Mouse (Mus musculus) erythroblast, embryonic 14.5 days (primary cell): ENCODE measurements around the gene Paqr8. TPM values are rescaled to one million over a fixed set of nuclear protein-coding genes. Genes with fewer than 3 reads are reported as not detected.

Experiments
- H3K27me3 ChIP-seq: 2 replicates; pipeline ENCODE4 v1.6.1; 2012; ENCODE audit warnings: inconsistent platforms; ENCODE audit not compliant: control insufficient read depth
- H3K36me3 ChIP-seq: 2 replicates; pipeline ENCODE4 v1.6.1; 2012; ENCODE audit warnings: mild to moderate bottlenecking, inconsistent platforms; ENCODE audit not compliant: control insufficient read depth
- H3K4me1 ChIP-seq: 2 replicates; pipeline ENCODE4 v1.6.1; 2012; ENCODE audit warnings: inconsistent platforms; ENCODE audit not compliant: control insufficient read depth
- H3K4me3 ChIP-seq: replicated peaks from 2 replicates; pipeline ENCODE3; 2012; ENCODE audit warnings: moderate library complexity, mild to moderate bottlenecking, inconsistent platforms
- H3K9me3 ChIP-seq: 2 replicates; pipeline ENCODE4 v1.6.1; 2012; ENCODE audit warnings: low read length, inconsistent platforms, mixed read lengths; ENCODE audit not compliant: control insufficient read depth
- GATA1 ChIP-seq: IDR thresholded peaks from 2 replicates; pipeline ENCODE4 v1.6.1; 2012; ENCODE audit warnings: low read length, inconsistent platforms, mixed read lengths
- TAL1 ChIP-seq: IDR thresholded peaks from 3 replicates; pipeline ENCODE4 v1.6.1; 2012; ENCODE audit warnings: low read length, inconsistent platforms, mixed read lengths
- polyA plus RNA-seq: library from polyadenylated mRNA; stranded (reverse); fragments of >175 nt; gene quantifications from 2 replicates; pipeline ENCODE4 v1.2.3, GENCODE M21; 2012

Gene Paqr8
- polyA plus RNA-seq, 1 experiment, result 0.01 TPM

DNA sequence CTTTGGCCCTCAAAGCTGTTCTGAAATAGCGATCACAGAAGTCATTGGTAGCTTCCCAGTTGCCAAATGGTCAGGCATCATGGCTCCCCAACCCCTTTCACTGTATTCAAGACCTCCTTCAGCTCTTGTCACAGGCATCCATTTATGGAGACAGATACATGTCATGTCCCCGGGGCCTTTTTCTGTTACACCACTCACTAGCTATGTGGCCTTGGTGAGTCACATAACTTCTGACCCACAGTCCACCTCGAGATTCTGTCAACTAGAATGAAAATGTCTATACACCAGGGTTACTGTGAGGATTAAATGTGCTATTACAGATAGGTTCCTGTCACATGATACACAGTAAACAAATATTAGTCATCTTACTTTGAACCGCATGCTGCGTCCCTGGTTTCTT is 17.9 kb upstream of the Paqr8 start:
- H3K36me3 ChIP-seq, result no peaks in the 10 kb centered on the region
- H3K4me1 ChIP-seq, result no peaks in the 10 kb centered on the region
- H3K9me3 ChIP-seq, result no peaks in the 10 kb centered on the region
- no peaks in the 10 kb centered on the region for H3K27me3 ChIP-seq
- H3K4me3 ChIP-seq, result no peak overlapping the region
- TF ChIP-seq TAL1 (no peak), GATA1 (no peak)

DNA sequence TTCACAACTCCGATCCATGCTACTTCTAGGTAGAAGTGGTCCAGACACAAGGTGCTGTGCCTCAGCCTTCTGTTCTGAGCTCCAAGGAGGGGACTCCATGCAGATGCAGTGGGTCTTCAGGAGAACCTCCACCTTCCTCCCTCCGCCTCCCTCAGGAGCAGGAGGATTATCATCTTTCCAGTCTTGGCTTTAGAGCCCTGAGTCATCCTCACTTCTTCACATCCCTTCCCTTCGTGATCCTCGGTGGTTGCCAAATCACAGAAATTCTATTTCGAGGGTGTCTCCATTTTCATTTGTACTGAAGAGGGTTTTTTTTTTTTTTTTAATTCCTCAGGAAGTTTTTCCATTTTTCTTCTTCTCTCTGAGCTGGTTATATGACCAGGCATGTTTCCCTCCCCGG is 16.3 kb upstream of the Paqr8 start:
- H3K4me1 ChIP-seq, result no peaks in the 10 kb centered on the region
- no peak for TF ChIP-seq GATA1
- TF ChIP-seq TAL1, result no peak
- no peaks in the 10 kb centered on the region for H3K9me3 ChIP-seq
- no peaks in the 10 kb centered on the region for H3K36me3 ChIP-seq
- H3K4me3 ChIP-seq, result no peak overlapping the region
- H3K27me3 ChIP-seq, result no peaks in the 10 kb centered on the region

DNA sequence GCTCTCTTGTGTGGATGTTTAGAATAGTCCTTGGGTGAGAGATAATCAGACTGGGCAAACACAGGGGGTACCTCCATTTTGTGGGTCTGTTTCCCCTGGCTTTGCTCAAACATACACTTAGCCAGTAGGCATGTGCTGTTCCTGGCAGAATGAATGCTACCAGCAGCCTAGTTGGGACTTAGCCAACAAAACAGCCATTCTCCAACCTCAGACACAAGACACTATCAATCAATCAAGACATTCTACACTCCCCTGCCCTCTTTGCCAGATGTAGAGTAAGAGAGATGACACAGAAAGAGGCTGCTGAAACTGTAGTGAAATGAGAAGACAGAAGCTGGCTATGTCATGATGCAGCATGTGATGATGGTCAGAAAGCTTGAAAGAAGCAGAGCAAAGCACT is 13.1 kb upstream of the Paqr8 start:
- Histone ChIP-seq H3K36me3 (no peaks in the 10 kb centered on the region), H3K27me3 (no peaks in the 10 kb centered on the region), H3K9me3 (no peaks in the 10 kb centered on the region), H3K4me3 (no peak overlapping the region), H3K4me1 (no peaks in the 10 kb centered on the region)
- no peak for TF ChIP-seq TAL1
- TF ChIP-seq GATA1, result no peak

DNA sequence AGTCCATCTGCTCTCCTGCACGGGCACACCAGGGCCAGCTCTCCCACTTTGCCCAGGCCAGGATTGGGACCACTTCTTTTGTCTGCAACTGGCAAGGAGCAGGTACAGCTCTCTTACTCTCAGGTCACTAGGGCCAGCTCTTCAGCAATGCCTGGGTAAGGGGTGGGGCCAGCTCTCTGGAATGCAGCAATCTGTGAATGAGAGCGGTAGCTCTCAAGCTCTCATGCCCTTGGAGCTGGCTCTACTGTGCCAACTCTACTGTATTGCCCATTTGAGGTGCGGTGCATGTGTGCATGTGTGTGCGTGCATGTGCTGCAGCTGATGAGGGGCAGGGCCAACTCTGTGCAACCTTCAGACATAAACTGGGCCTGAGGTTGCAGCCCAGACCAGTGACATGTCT is 11.0 kb upstream of the Paqr8 start:
- Histone ChIP-seq H3K36me3 (no peaks in the 10 kb centered on the region), H3K27me3 (no peaks in the 10 kb centered on the region), H3K4me3 (no peak overlapping the region), H3K9me3 (no peaks in the 10 kb centered on the region), H3K4me1 (no peaks in the 10 kb centered on the region)
- TF ChIP-seq TAL1, result no peak
- no peak for TF ChIP-seq GATA1

DNA sequence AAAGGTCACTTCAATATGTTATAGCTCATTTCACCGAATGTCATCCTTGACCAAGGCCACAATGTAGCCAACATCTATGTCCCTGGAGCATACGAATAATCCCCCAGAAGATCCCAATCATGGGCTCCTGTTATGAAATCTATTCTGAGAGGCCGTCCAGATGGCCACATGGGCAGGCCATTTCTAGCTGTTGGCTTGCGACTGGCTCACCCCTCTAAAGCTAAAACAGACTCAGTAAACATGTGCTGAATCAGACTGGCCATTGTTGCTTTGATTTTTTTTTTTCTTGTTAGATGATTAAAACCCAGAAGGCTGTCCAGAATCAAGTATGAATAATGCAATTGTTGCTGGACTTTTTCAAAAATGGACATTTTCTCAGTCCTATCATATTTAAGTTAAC is 7.3 kb upstream of the Paqr8 start:
- Histone ChIP-seq H3K27me3 (no peaks in the 10 kb centered on the region), H3K36me3 (no peaks in the 10 kb centered on the region), H3K4me3 (no peak overlapping the region), H3K9me3 (no peaks in the 10 kb centered on the region), H3K4me1 (no peaks in the 10 kb centered on the region)
- TF ChIP-seq GATA1 (no peak), TAL1 (no peak)

DNA sequence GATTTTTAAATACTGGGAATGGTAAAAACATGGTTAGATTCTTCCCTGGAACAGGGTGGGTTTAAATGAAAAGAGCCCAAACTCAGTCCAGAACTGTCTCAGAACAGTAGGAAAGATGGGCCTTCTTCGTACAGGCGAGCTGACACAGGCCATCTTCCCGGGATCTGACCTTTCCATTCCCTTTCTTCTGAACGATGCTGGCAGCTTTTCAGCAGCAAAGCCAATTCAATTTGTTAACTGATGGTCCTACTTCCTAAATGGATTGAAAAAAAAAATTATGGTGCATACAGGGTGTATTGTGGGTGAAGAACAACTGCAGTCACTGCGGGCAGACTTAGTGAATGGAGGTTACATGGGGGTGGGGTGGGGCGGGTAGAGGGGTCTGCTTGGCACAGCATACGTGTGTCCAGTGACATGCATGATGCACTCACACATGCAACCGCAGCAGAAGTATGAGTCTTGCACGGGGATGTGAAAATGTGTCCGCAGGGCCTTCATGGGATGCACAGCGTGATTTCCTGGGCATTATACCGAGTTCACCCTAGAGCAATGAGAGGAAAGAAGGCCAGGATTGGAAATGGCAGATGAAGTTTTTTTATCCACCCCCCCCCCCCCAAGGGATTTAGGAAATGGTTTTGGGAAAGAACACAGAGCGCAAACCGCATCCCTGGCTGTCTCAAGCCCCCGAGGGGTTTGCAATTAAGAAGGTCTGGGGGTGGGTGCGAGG is 566 bp upstream of the Paqr8 start:
- TF ChIP-seq TAL1, result no peak
- TF ChIP-seq GATA1, result no peak
- Histone ChIP-seq H3K9me3 (no peaks in the 10 kb centered on the region), H3K36me3 (no peaks in the 10 kb centered on the region), H3K4me3 (peak overlapping the region; percentile 53), H3K4me1 (peaks cover 8% of the 10 kb centered on the region), H3K27me3 (peaks cover 32% of the 10 kb centered on the region)

DNA sequence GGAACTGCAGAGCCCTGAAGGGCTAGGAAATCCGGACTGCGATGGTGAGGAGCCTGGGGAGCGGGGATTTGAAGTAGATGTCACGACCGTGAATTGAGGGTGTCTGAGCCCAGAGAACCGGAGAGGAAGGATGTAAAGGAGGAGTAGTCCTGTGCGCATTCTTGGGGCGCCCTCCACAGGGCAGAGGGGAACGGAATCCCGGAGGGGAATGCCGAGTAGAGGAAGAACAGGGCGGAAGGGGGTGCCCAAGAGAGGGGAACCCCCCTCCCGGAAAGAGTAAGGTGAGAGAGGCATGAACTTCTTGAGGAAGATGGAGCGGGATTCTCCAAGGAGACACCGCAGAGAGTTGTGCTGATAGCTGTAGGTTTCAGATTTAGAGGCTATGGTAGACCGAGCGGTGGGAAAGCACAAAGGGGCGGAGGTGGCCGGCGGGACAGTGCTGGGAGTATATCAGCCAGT is 564 bp downstream of the Paqr8 start:
- peaks cover 8% of the 10 kb centered on the region for H3K4me1 ChIP-seq
- peak overlapping the region; percentile 53 for H3K4me3 ChIP-seq
- TF ChIP-seq TAL1 (no peak), GATA1 (no peak)
- peaks cover 32% of the 10 kb centered on the region for H3K27me3 ChIP-seq
- H3K9me3 ChIP-seq, result no peaks in the 10 kb centered on the region
- no peaks in the 10 kb centered on the region for H3K36me3 ChIP-seq

DNA sequence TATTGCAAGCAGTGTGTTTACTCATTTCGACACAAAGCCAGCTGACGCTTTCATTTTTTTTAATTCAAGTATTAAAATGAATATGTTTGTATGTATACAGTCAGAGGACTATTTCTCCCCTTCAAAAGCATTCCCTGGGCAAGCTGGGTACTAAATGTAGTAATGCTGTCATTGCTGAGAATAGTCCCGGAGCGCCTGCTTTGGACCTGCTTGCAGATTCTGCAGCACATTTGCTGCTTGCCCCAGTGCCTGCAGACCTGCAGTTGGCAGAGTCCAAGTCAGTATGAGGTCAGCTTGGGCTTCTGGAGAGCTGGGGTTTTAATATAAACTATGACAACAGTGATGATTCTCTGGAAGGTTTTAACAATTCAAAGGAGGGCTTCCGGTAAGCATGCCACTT is 2.7 kb downstream of the Paqr8 start:
- H3K27me3 ChIP-seq, result peaks cover 32% of the 10 kb centered on the region
- TF ChIP-seq GATA1 (no peak), TAL1 (no peak)

DNA sequence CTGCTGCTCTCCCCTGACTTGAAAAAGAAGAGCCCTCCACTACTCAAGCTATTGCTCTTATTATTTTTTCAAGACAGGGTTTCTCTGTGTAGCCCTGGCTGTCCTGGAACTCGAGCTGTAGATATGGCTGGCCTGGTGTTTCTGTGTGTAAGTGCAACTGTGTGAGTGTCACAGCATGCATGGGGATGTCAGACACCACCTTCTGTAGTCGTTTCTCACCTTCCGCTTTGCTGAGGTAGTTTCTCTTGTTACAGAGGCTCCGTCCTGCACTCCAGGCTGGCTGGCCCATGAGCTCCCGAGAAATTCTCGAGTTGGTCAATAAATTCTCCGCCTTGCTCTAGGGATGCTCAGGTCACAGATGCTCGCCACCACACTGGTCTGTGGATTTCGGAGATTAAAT is 8.0 kb downstream of the Paqr8 start:
- Histone ChIP-seq H3K4me3 (no peak overlapping the region), H3K27me3 (no peaks in the 10 kb centered on the region), H3K36me3 (no peaks in the 10 kb centered on the region), H3K9me3 (no peaks in the 10 kb centered on the region), H3K4me1 (no peaks in the 10 kb centered on the region)
- TF ChIP-seq TAL1, result no peak
- TF ChIP-seq GATA1, result no peak

More for the DNA sequence above, 2.7 kb downstream of the Paqr8 start:
- Histone ChIP-seq H3K36me3 (no peaks in the 10 kb centered on the region), H3K4me1 (peaks cover 8% of the 10 kb centered on the region), H3K4me3 (no peak overlapping the region), H3K9me3 (no peaks in the 10 kb centered on the region)

DNA sequence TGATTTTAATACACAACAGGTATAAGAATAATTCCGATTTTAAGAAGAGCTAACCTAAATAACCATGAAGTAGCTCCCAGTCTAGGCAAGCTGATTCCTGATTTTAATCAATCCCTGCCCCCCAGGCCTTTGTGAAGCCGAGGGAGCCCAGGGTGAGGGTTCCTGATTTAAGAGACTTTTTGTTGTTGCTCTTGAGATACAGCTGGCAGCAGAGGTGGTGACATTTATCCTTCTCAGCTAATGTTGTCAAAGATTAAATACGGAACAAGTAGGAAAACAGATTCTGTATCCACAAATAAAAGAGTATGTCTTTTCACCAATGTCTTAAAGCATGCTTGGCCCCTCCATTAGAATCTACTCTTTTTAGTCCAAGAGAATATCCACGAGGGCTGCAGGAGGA is 9.9 kb downstream of the Paqr8 start:
- Histone ChIP-seq H3K4me3 (no peak overlapping the region), H3K4me1 (no peaks in the 10 kb centered on the region), H3K27me3 (no peaks in the 10 kb centered on the region), H3K36me3 (no peaks in the 10 kb centered on the region), H3K9me3 (no peaks in the 10 kb centered on the region)
- TF ChIP-seq TAL1 (no peak), GATA1 (no peak)
